Mouse (Mus musculus) ES-Bruce4 (cell line): Measurements from ENCODE around the gene Angel2. TPM values are rescaled to one million over a fixed set of nuclear protein-coding genes. Genes with fewer than 3 reads are reported as not detected.

Experiments
- H3K27ac ChIP-seq: 2 replicates; pipeline ENCODE4 v1.5.1; 2012; ENCODE audit warnings: low read length, inconsistent platforms; ENCODE audit not compliant: insufficient read depth
- H3K27me3 ChIP-seq: 2 replicates; pipeline ENCODE4 v1.6.1; 2012; ENCODE audit warnings: mild to moderate bottlenecking, low read length, inconsistent platforms; ENCODE audit not compliant: control insufficient read depth, poor library complexity, insufficient read depth, severe bottlenecking
- H3K36me3 ChIP-seq: 2 replicates; pipeline ENCODE4 v1.6.1; 2012; ENCODE audit warnings: inconsistent platforms, mild to moderate bottlenecking, low read length, moderate library complexity; ENCODE audit not compliant: control insufficient read depth, poor library complexity, insufficient read depth, severe bottlenecking
- H3K4me1 ChIP-seq: one replicate; pipeline ENCODE4 v1.8.1; 2011; ENCODE audit warnings: low read length; ENCODE audit not compliant: control insufficient read depth, insufficient read depth
- H3K4me3 ChIP-seq: 2 replicates; pipeline ENCODE4 v1.5.1; 2011; ENCODE audit warnings: low read depth, mild to moderate bottlenecking, low read length
- H3K9ac ChIP-seq: 2 replicates; pipeline ENCODE4 v1.6.1; 2012; ENCODE audit warnings: low read depth, mild to moderate bottlenecking, inconsistent platforms; ENCODE audit not compliant: poor library complexity, severe bottlenecking
- H3K9me3 ChIP-seq: replicated peaks from 2 replicates; pipeline ENCODE4 v1.6.1; 2012; ENCODE audit warnings: mild to moderate bottlenecking, low read length, inconsistent platforms; ENCODE audit not compliant: control insufficient read depth, poor library complexity, insufficient read depth, severe bottlenecking
- CTCF ChIP-seq: IDR thresholded peaks from one replicate; pipeline ENCODE4 v1.8.1; 2011; ENCODE audit warnings: low read depth, low read length
- EP300 ChIP-seq: IDR thresholded peaks from 2 replicates; pipeline ENCODE4 v1.6.1; 2011; ENCODE audit warnings: low read depth, low read length; ENCODE audit not compliant: insufficient read depth
- POLR2A ChIP-seq: IDR thresholded peaks from one replicate; pipeline ENCODE4 v1.8.1; 2011; ENCODE audit warnings: low read length; ENCODE audit not compliant: insufficient read depth
- polyA plus RNA-seq: library from polyadenylated mRNA; stranded (reverse); fragments of >200 nt; gene quantifications from 2 replicates; pipeline ENCODE4 v1.2.4, GENCODE M21; 2011; ENCODE audit warnings: low read depth; ENCODE audit not compliant: missing spikeins, insufficient read depth, insufficient read length

The Angel2 gene
- polyA plus RNA-seq, 1 experiment: 20.8 TPM

GRCm38 (mm10) chr1:190910836-190911235 lies 14.1 kb upstream of the Angel2 start:
- Histone ChIP-seq H3K27me3 (no peaks in the 10 kb centered on the region), H3K9ac (peak overlapping the region; percentile 47), H3K4me3 (peak overlapping the region; percentile 69), H3K4me1 (no peaks in the 10 kb centered on the region), H3K36me3 (no peaks in the 10 kb centered on the region), H3K27ac (no peak overlapping the region), H3K9me3 (no peaks in the 10 kb centered on the region)
- TF ChIP-seq EP300 (no peak), CTCF (no peak), POLR2A (no peak)

GRCm38 (mm10) chr1:190911415-190912123 lies 13.3 kb upstream of the Angel2 start, which contains the start of gene Rps6kc1:
Gene Rps6kc1 (minus strand): TSS chr1:190911770.
- no peaks in the 10 kb centered on the region for H3K4me1 ChIP-seq
- peak within 1 kb of the TSS; percentile 47 for H3K9ac ChIP-seq
- no peaks in the 10 kb centered on the region for H3K27me3 ChIP-seq
- TF ChIP-seq EP300 (no peak), CTCF (no peak), POLR2A (peak; percentile 24)
- H3K4me3 ChIP-seq: peak within 1 kb of the TSS; percentile 69
- H3K9me3 ChIP-seq: no peaks in the 10 kb centered on the region
- no peaks in the 10 kb centered on the region for H3K36me3 ChIP-seq
- no peak within 1 kb of the TSS for H3K27ac ChIP-seq

DNA sequence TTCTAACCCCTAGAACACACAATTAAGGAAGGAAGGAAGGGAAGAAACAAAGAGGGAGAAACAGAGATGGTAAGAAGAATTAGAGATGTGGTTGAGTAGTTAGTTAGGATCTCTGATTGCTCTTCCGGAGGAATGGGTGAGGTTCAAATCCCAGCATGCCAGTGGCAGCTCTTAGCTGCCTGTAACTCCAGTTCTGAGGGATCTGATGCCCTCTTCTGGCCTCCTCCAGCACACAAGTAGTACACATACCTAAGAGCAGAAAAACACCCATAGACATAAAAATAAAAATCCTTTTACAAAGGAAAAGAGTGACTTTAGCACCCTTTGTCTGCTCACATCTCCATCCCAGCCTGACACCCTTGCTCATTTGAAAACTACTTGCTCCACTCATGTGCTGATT lies 12.3 kb upstream of the Angel2 start:
- no peak overlapping the region for H3K4me3 ChIP-seq

GRCm38 (mm10) chr1:190918938-190919337 lies 6.0 kb upstream of the Angel2 start:
- Histone ChIP-seq H3K9me3 (no peaks in the 10 kb centered on the region), H3K27ac (no peak overlapping the region), H3K9ac (no peak overlapping the region), H3K4me1 (peaks cover 1% of the 10 kb centered on the region), H3K27me3 (no peaks in the 10 kb centered on the region), H3K36me3 (no peaks in the 10 kb centered on the region), H3K4me3 (no peak overlapping the region)
- no peak for TF ChIP-seq POLR2A
- no peak for TF ChIP-seq CTCF
- TF ChIP-seq EP300: no peak

More for the DNA sequence above, 12.3 kb upstream of the Angel2 start:
- TF ChIP-seq POLR2A (no peak), CTCF (peak; percentile 29), EP300 (no peak)
- H3K9me3 ChIP-seq: no peaks in the 10 kb centered on the region
- no peaks in the 10 kb centered on the region for H3K36me3 ChIP-seq
- no peak overlapping the region for H3K9ac ChIP-seq
- no peaks in the 10 kb centered on the region for H3K4me1 ChIP-seq
- H3K27me3 ChIP-seq: no peaks in the 10 kb centered on the region
- no peak overlapping the region for H3K27ac ChIP-seq

- H3K4me1 ChIP-seq: peaks cover 1% of the 10 kb centered on the region
- TF ChIP-seq EP300: no peak
- TF ChIP-seq CTCF: no peak
- TF ChIP-seq POLR2A: no peak
- no peaks in the 10 kb centered on the region for H3K9me3 ChIP-seq
- no peaks in the 10 kb centered on the region for H3K27me3 ChIP-seq
- no peak overlapping the region for H3K4me3 ChIP-seq
- H3K27ac ChIP-seq: no peak overlapping the region
- no peak overlapping the region for H3K9ac ChIP-seq
- H3K36me3 ChIP-seq: no peaks in the 10 kb centered on the region
Measured at GRCm38 (mm10) chr1:190919725-190920469, 5.0 kb upstream of the Angel2 start.

DNA sequence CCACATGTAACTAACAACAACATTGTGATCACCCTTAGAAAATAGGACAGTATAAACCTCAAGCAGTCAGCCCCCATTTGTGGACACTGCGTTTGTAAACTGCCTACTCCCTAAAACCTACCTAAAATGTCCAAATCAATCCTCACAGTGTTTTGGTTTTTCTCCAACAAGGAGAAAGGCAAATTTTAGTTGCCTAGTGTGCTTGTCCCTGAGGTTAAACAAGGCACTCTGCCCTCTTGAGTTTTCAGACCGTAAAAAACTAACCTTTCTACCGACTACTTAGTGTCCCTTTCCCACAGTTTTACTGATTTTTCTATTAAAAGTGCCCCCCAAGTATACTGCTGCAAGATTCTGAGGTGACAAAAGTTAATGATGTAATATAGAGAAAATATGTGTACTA lies 2.4 kb downstream of the Angel2 start:
- no peaks in the 10 kb centered on the region for H3K36me3 ChIP-seq
- peaks cover 2% of the 10 kb centered on the region for H3K4me1 ChIP-seq
- H3K27me3 ChIP-seq: no peaks in the 10 kb centered on the region
- H3K27ac ChIP-seq: no peak overlapping the region
- H3K9me3 ChIP-seq: no peaks in the 10 kb centered on the region
- TF ChIP-seq EP300: no peak
- no peak for TF ChIP-seq POLR2A
- TF ChIP-seq CTCF: no peak
- no peak overlapping the region for H3K9ac ChIP-seq
- no peak overlapping the region for H3K4me3 ChIP-seq
